Mouse (Mus musculus) liver (tissue): ENCODE data around the gene Hamp2.
"Not testable (repeated sequence)": the region's sequence is repeated elsewhere in the genome, so short reads cannot be mapped to it uniquely, and the experiment has no call there.

Source experiments
- DNase-seq: peaks from one replicate; pipeline ENCODE4 v3.0.0-alpha.2; 2020; ENCODE audit warnings: mixed read lengths

Gene Hamp2

GRCm38 (mm10) chr7:30924581-30924980, at the start of gene Hamp2:
Gene Hamp2, minus strand, starts transcription at chr7:30924681.
- DNase-seq, result not testable (repeated sequence)

- DNase-seq, result peak; percentile 87
These were observed 49.2 kb upstream of the Hamp2 start, which contains the start of gene Fam187b for GRCm38 (mm10) chr7:30973501-30974289. Gene Fam187b, plus strand, starts transcription at chr7:30973790.

GRCm38 (mm10) chr7:30973251-30973500, 48.7 kb upstream of the Hamp2 start, which contains the start of gene Lsr:
Gene Lsr, minus strand, starts transcription at chr7:30973464.
- DNase-seq, result peak; percentile 66

GRCm38 (mm10) chr7:30972426-30973250, 48.2 kb upstream of the Hamp2 start:
- DNase-seq, result no peak

- DNase-seq, result no peak
These were observed 47.4 kb upstream of the Hamp2 start for GRCm38 (mm10) chr7:30971901-30972300.

- no peak for DNase-seq
These were observed 44.7 kb upstream of the Hamp2 start for GRCm38 (mm10) chr7:30969174-30969573.

GRCm38 (mm10) chr7:30968611-30969010, 44.1 kb upstream of the Hamp2 start:
- no peak for DNase-seq

GRCm38 (mm10) chr7:30966657-30967056, 42.2 kb upstream of the Hamp2 start:
- DNase-seq, result no peak

GRCm38 (mm10) chr7:30965677-30966076, 41.2 kb upstream of the Hamp2 start:
- DNase-seq, result no peak

- DNase-seq, result no peak
These were observed 39.9 kb upstream of the Hamp2 start for GRCm38 (mm10) chr7:30964366-30964765.

- DNase-seq, result no peak
These were observed 38.4 kb upstream of the Hamp2 start for GRCm38 (mm10) chr7:30962862-30963261.

- no peak for DNase-seq
These were observed 35.4 kb upstream of the Hamp2 start for GRCm38 (mm10) chr7:30959786-30960349.

- no peak for DNase-seq
These were observed 34.5 kb upstream of the Hamp2 start for GRCm38 (mm10) chr7:30958866-30959487.

- DNase-seq, result no peak
These were observed 33.8 kb upstream of the Hamp2 start for GRCm38 (mm10) chr7:30958109-30958865.

- peak; percentile 94 for DNase-seq
These were observed 32.9 kb upstream of the Hamp2 start for GRCm38 (mm10) chr7:30957367-30957783.

- DNase-seq, result peak; percentile 82
These were observed 32.4 kb upstream of the Hamp2 start, which contains the start of gene Usf2 for GRCm38 (mm10) chr7:30956756-30957366. Gene Usf2, minus strand, starts transcription at chr7:30956803.

GRCm38 (mm10) chr7:30956357-30956751, 31.9 kb upstream of the Hamp2 start:
- no peak for DNase-seq

GRCm38 (mm10) chr7:30955584-30956356, 31.3 kb upstream of the Hamp2 start:
- peak; percentile 93 for DNase-seq

- DNase-seq, result no peak
These were observed 30.6 kb upstream of the Hamp2 start for GRCm38 (mm10) chr7:30954971-30955520.

- peak; percentile 12 for DNase-seq
These were observed 29.6 kb upstream of the Hamp2 start for GRCm38 (mm10) chr7:30954036-30954435.

GRCm38 (mm10) chr7:30953459-30953858, 29.0 kb upstream of the Hamp2 start:
- peak; percentile 21 for DNase-seq
